Mouse (Mus musculus) forebrain, embryonic 14.5 days (tissue): ENCODE measurements around the gene Tmem29. TPM values are rescaled to one million over a fixed set of nuclear protein-coding genes. Genes with fewer than 3 reads are reported as not detected.

Experiments
- ATAC-seq: fragments of 200-750 bp; cut with Nextera tagmentation; 2 replicates; pipeline ENCODE4 v1.8.0; 2017; ENCODE audit warnings: mild to moderate bottlenecking, moderate library complexity
- DNase-seq: peaks from one replicate; pipeline ENCODE4 v3.0.0-alpha.2; 2015; ENCODE audit warnings: low spot score
- H3K27ac ChIP-seq: fragments of 300-500 bp; sonication (generic); 2 replicates; pipeline ENCODE4 v1.5.1; 2014; ENCODE audit warnings: low read depth, mild to moderate bottlenecking, control low read depth, low read length, moderate library complexity
- H3K27me3 ChIP-seq: fragments of 300-500 bp; sonication (generic); replicated peaks from 2 replicates; pipeline ENCODE4 v1.6.1; 2014; ENCODE audit warnings: low read length, control low read depth, mixed read lengths; ENCODE audit not compliant: control insufficient read depth, insufficient read depth
- H3K36me3 ChIP-seq: fragments of 300-500 bp; sonication (generic); 2 replicates; pipeline ENCODE4 v1.6.1; 2014; ENCODE audit warnings: low read length, control low read depth; ENCODE audit not compliant: control insufficient read depth, insufficient read depth
- H3K4me1 ChIP-seq: fragments of 300-500 bp; sonication (generic); 2 replicates; pipeline ENCODE4 v1.6.1; 2014; ENCODE audit warnings: antibody characterized with exemption, low read length, control low read depth; ENCODE audit not compliant: control insufficient read depth, insufficient read depth
- H3K4me2 ChIP-seq: fragments of 300-500 bp; sonication (generic); 2 replicates; pipeline ENCODE4 v1.6.1; 2014; ENCODE audit warnings: mild to moderate bottlenecking, control low read depth, low read length
- H3K4me3 ChIP-seq: fragments of 300-500 bp; sonication (generic); 2 replicates; pipeline ENCODE4 v1.5.1; 2014; ENCODE audit warnings: low read depth, low read length, control low read depth
- H3K9ac ChIP-seq: fragments of 300-500 bp; sonication (generic); 2 replicates; pipeline ENCODE4 v1.6.1; 2014; ENCODE audit warnings: mild to moderate bottlenecking, low read length, control low read depth, moderate library complexity
- H3K9me3 ChIP-seq: fragments of 300-500 bp; sonication (generic); replicated peaks from 2 replicates; pipeline ENCODE4 v1.6.1; 2016; ENCODE audit warnings: low read length, control low read depth, mixed read lengths; ENCODE audit not compliant: control insufficient read depth
- WGBS: fragments of 180-500 bp; shearing (Covaris S2); extraction: QIAGEN DNeasy Blood & Tissue Kit; methylation state at CpG from one replicate; pipeline ENCODE4 v1.1.7; 2014; 5-methylcytosine and 5-hydroxymethylcytosine counted together
- polyA plus RNA-seq: library from polyadenylated mRNA; unstranded; fragments of >200 nt; fragmentation: Nextera tagmentation; extraction: Ambion mirVana; gene quantifications from 2 replicates; pipeline ENCODE4 v1.2.1, GENCODE M21; 2014

Tmem29 gene
- polyA plus RNA-seq, 1 experiment from 2014 or later = 61.0 TPM

DNA sequence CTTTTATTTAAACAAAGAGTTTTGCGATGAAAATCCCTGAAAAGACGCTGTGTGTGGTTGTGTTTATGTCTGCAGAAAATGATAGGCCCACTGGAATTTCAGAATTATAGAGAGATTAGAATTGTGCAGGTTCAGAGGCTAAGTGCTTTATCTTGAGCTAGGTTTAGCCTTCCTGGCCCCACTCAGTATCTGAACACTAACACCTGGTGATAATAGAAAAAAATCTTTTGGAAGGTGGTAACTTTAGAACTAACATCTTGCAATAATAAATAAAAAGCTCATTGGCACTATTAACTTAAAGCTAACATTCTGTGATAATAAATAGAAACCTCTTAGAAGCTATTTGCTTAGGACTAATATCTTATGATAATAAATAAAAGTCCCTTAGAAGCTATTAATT lies 1.2 kb upstream of the Tmem29 start:
- H3K36me3 ChIP-seq = no peaks in the 10 kb centered on the region
- no peaks in the 10 kb centered on the region for H3K4me1 ChIP-seq
- no peak overlapping the region for H3K4me3 ChIP-seq
- no peaks in the 10 kb centered on the region for H3K9me3 ChIP-seq
- WGBS = 77% methylated on average over 2 of the region's 2 CpGs
- DNase-seq (no peak), ATAC-seq (no peak)
- no peaks in the 10 kb centered on the region for H3K27me3 ChIP-seq
- no peak overlapping the region for H3K9ac ChIP-seq
- no peak overlapping the region for H3K27ac ChIP-seq
- H3K4me2 ChIP-seq = no peak overlapping the region

GRCm38 (mm10) chrX:150459411-150459927 lies 515 bp upstream of the Tmem29 start:
- no peak overlapping the region for H3K27ac ChIP-seq
- DNase-seq (peak; percentile 14), ATAC-seq (peak; percentile 3; the same call in 1 of the 2 replicates)

GRCm38 (mm10) chrX:150458136-150458535 lies 818 bp downstream of the Tmem29 start:
- Histone ChIP-seq H3K9me3 (no peaks in the 10 kb centered on the region), H3K27ac (no peak overlapping the region), H3K36me3 (no peaks in the 10 kb centered on the region), H3K4me2 (peak overlapping the region; percentile 37), H3K4me1 (no peaks in the 10 kb centered on the region), H3K9ac (0 out of 2 replicates have a peak overlapping the region, but pooled peaks have one; percentile 6), H3K27me3 (no peaks in the 10 kb centered on the region), H3K4me3 (peak overlapping the region; percentile 37)
- ATAC-seq = peak; percentile 47; the same call in 1 of the 2 replicates
- 48% methylated on average over 3 of the region's 3 CpGs for WGBS
- no peak for DNase-seq

More at GRCm38 (mm10) chrX:150459411-150459927, 515 bp upstream of the Tmem29 start:
- peak overlapping the region; percentile 37 for H3K4me3 ChIP-seq
- peak overlapping the region; percentile 55; the same call in 1 of the 2 replicates for H3K9ac ChIP-seq
- no peaks in the 10 kb centered on the region for H3K4me1 ChIP-seq
- H3K4me2 ChIP-seq = peak overlapping the region; percentile 44
- WGBS = 49% methylated on average over 8 of the region's 8 CpGs
- no peaks in the 10 kb centered on the region for H3K36me3 ChIP-seq
- H3K9me3 ChIP-seq = no peaks in the 10 kb centered on the region
- H3K27me3 ChIP-seq = no peaks in the 10 kb centered on the region

DNA sequence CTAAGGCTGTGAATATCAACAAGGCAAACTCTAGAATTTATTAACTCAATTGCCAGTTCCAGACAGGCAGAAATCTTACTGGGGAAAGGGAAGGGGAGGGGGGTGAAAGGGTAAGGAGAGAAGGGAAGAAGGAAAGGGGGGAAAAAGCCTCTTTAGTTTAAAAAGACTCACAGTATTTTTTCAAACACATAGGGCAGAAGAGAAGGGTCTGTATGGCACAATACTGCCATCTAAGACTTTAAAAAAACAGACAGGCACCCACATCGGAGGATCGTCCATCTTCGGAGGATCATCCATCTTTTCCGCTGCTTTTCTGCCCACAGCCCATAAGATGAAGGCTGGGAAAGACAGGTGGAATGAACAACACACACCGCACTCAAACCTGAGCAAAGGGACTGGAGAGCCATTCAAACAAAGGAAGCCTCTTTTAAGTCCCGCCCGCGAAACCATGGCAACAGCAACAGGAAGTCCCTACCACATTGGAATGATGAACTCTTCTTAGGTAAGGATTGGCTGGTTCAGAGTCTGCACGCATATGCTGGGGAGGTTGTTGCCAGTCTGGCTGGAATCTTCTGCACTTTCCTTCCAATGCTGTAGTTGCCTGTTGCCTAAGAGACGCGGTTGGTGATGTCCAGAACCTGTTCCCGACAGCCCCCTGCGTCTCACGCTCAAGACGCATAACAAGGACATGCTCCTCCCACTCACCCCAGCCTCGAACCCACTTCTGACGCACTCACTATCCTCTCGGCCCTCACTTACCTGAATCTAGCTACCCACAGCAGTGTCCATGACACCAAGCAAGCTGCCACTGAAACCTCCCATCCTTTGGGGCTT lies 18.2 kb downstream of the Tmem29 start:
- Histone ChIP-seq H3K27ac (peak overlapping the region; percentile 81), H3K4me1 (no peaks in the 10 kb centered on the region), H3K9me3 (no peaks in the 10 kb centered on the region), H3K27me3 (no peaks in the 10 kb centered on the region), H3K4me3 (peak overlapping the region; percentile 32), H3K4me2 (peak overlapping the region; percentile 48), H3K36me3 (no peaks in the 10 kb centered on the region), H3K9ac (peak overlapping the region; percentile 61)
- DNase-seq = peak; percentile 93
- ATAC-seq = peak; percentile 96
- WGBS = 36% methylated on average over 18 of the region's 18 CpGs

DNA sequence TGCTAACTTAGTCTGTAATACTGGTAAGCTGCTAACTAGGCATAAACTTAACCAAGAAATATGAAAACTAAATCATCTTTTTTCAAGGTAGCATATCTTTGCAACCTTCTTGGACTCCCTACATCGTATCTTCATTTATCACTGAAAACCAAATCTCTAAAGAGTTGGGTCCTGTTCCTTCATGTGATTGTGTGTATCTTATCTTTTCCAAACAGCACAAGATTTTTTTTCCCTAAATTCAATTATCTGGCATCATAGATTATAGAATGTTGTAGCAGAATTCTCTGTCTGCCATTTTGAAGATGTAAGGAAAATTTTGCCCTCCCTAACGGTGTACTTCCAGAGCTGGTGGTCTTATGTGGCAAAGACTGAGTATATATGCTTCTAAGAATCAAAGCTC lies 22.6 kb downstream of the Tmem29 start:
- Histone ChIP-seq H3K4me1 (no peaks in the 10 kb centered on the region), H3K27me3 (no peaks in the 10 kb centered on the region), H3K9ac (no peak overlapping the region), H3K27ac (no peak overlapping the region), H3K9me3 (no peaks in the 10 kb centered on the region), H3K4me3 (no peak overlapping the region), H3K4me2 (no peak overlapping the region), H3K36me3 (no peaks in the 10 kb centered on the region)
- WGBS = 86% methylated on average over 2 of the region's 2 CpGs
- ATAC-seq = no peak
- no peak for DNase-seq

GRCm38 (mm10) chrX:150435367-150435766 lies 23.6 kb downstream of the Tmem29 start:
- Histone ChIP-seq H3K27me3 (no peaks in the 10 kb centered on the region), H3K4me1 (no peaks in the 10 kb centered on the region), H3K36me3 (no peaks in the 10 kb centered on the region), H3K9ac (no peak overlapping the region), H3K4me3 (no peak overlapping the region), H3K27ac (no peak overlapping the region), H3K9me3 (no peaks in the 10 kb centered on the region), H3K4me2 (no peak overlapping the region)
- 84% methylated on average over 7 of the region's 7 CpGs for WGBS
- DNase-seq (no peak), ATAC-seq (no peak)

GRCm38 (mm10) chrX:150413505-150413904 lies 45.4 kb downstream of the Tmem29 start:
- Histone ChIP-seq H3K4me2 (no peak overlapping the region), H3K4me1 (no peaks in the 10 kb centered on the region), H3K36me3 (no peaks in the 10 kb centered on the region), H3K4me3 (no peak overlapping the region), H3K27me3 (no peaks in the 10 kb centered on the region), H3K9ac (no peak overlapping the region), H3K9me3 (no peaks in the 10 kb centered on the region), H3K27ac (no peak overlapping the region)
- DNase-seq (no peak), ATAC-seq (no peak)
- WGBS = 92% methylated on average over 4 of the region's 4 CpGs
